Mouse (Mus musculus) hindbrain, embryonic 16.5 days (tissue): Measurements from ENCODE around the gene Rxfp1. TPM values are rescaled to one million over a fixed set of nuclear protein-coding genes. Genes with fewer than 3 reads are reported as not detected.
A peak's percentile ranks its signal among the peaks of the same experiment; 100 is the strongest.

Source experiments
- ATAC-seq: fragments of 200-750 bp; cut with Nextera tagmentation; 2 replicates; pipeline ENCODE4 v1.8.0; 2017; ENCODE audit warnings: moderate TSS enrichment, moderate library complexity
- H3K27ac ChIP-seq: fragments of 300-500 bp; sonication (generic); 2 replicates; pipeline ENCODE4 v1.5.1; 2014; ENCODE audit warnings: low read depth, mild to moderate bottlenecking, control low read depth, low read length, moderate library complexity
- H3K27me3 ChIP-seq: fragments of 300-500 bp; sonication (generic); replicated peaks from 2 replicates; pipeline ENCODE4 v1.6.1; 2014; ENCODE audit warnings: low read length; ENCODE audit not compliant: control insufficient read depth, insufficient read depth
- H3K36me3 ChIP-seq: fragments of 300-500 bp; sonication (generic); 2 replicates; pipeline ENCODE4 v1.6.1; 2014; ENCODE audit warnings: mild to moderate bottlenecking, low read length, moderate library complexity, mixed read lengths; ENCODE audit not compliant: control insufficient read depth, insufficient read depth
- H3K4me1 ChIP-seq: fragments of 300-500 bp; sonication (generic); 2 replicates; pipeline ENCODE4 v1.6.1; 2014; ENCODE audit warnings: low read depth, low read length; ENCODE audit not compliant: control insufficient read depth, insufficient read depth
- H3K4me2 ChIP-seq: fragments of 300-500 bp; sonication (generic); 2 replicates; pipeline ENCODE4 v1.6.1; 2014; ENCODE audit warnings: mild to moderate bottlenecking, low read length, control low read depth, moderate library complexity
- H3K4me3 ChIP-seq: fragments of 300-500 bp; sonication (generic); 2 replicates; pipeline ENCODE4 v1.5.1; 2014; ENCODE audit warnings: mild to moderate bottlenecking, low read length, control low read depth, moderate library complexity
- H3K9ac ChIP-seq: fragments of 300-500 bp; sonication (generic); 2 replicates; pipeline ENCODE4 v1.6.1; 2014; ENCODE audit warnings: low read depth, mild to moderate bottlenecking, control low read depth, low read length, moderate library complexity
- H3K9me3 ChIP-seq: fragments of 300-500 bp; sonication (generic); 2 replicates; pipeline ENCODE4 v1.6.1; 2014; ENCODE audit warnings: mild to moderate bottlenecking, low read length, moderate library complexity; ENCODE audit not compliant: control insufficient read depth
- WGBS: fragments of 180-500 bp; shearing (Covaris S2); extraction: QIAGEN DNeasy Blood & Tissue Kit; methylation state at CpG from one replicate; pipeline ENCODE4 v1.1.7; 2014; 5-methylcytosine and 5-hydroxymethylcytosine counted together
- polyA plus RNA-seq: library from polyadenylated mRNA; unstranded; fragments of >200 nt; fragmentation: Nextera tagmentation; extraction: Ambion mirVana; gene quantifications from 2 replicates; pipeline ENCODE4 v1.2.1, GENCODE M21; 2015

Gene Rxfp1
- polyA plus RNA-seq: 0.19 and 0.24 TPM in 2 replicates

DNA sequence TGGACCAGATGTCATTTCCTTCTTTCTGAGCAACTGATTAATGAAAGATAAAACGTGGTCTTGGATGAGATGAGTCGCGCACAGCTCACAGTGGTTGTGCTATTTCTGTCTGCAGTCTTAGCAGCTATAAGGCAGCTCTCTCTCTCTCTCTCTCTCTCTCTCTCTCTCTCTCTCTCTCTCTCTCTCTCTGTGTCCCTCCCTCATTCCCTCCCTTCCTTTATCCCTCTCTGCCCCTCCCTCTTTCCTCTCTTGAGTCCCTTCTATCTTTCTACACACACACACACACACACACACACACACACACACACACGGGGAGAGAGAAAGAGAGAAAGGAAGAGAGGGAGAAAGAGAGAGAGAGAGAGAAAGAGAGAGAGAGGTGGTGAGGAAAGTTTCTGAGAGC is at the start of gene Rxfp1:
Gene Rxfp1, minus strand, starts transcription at position 101 of the 400 bp plus-strand sequence.
- 80% methylated on average over 4 of the region's 4 CpGs for WGBS
- Histone ChIP-seq H3K4me3 (no peak within 1 kb of the TSS), H3K4me1 (no peaks in the 10 kb centered on the region), H3K4me2 (no peak within 1 kb of the TSS), H3K9ac (no peak within 1 kb of the TSS), H3K27me3 (no peaks in the 10 kb centered on the region), H3K27ac (no peak within 1 kb of the TSS), H3K9me3 (no peaks in the 10 kb centered on the region), H3K36me3 (no peaks in the 10 kb centered on the region)
- ATAC-seq: no peak

DNA sequence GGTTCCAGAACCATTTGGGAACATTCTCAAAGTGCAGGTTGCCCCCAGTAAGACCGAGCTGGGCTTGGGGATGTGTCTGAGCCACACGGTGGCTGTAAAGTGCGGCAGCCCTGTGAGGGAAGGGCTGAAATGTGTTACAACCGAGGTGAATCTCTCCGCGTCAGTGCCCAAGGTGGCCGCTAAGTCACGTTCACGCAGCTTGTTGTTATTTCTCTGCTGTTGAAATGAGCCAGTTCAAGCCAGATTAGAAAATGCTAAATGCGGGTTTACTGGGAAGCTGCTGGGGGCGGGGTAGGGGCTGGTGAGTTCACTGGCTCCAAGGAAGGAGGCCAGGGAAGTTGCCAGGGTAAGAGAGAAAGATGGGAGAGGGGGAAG is 46.7 kb upstream of the Rxfp1 start:
- Histone ChIP-seq H3K4me2 (peak overlapping the region; percentile 44), H3K27me3 (no peaks in the 10 kb centered on the region), H3K9me3 (no peaks in the 10 kb centered on the region), H3K4me3 (no peak overlapping the region), H3K9ac (no peak overlapping the region), H3K27ac (no peak overlapping the region), H3K36me3 (no peaks in the 10 kb centered on the region), H3K4me1 (no peaks in the 10 kb centered on the region)
- no peak for ATAC-seq
- WGBS: 17% methylated on average over 11 of the region's 11 CpGs

DNA sequence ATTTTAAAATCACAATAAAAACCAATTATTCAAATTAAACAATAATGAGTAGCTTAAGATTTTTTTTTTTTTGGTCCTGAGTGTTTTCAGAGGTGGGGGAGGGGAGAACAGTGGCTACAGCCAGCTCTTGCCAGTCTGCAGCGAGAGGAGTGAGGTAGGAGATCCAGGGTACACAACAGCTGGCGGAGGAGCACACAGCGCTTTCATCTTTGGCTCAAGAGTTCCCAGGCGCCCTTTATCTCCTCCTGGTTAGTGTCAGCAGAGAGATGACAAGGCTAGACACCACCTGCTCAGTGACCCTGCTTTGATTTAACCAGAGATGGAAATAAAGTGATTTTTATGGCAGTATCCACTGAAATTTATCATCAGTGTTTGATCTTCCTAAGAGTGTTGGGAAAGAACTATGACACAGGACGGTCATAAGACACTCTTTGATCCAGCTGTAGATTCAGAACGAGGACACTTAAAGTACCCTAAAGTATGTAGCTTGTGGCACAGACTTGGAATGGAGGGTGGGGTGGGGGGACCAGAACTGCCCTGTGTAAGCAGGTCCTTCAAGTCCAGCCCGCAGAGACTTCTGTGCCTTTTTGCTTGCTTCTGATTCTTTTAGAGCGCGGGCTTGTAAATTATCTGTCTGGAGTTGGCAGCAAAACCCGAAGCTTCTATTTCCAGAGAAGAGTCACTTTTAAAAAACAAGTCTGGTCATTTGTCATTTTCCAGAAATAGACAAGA is 46.1 kb upstream of the Rxfp1 start:
- Histone ChIP-seq H3K27me3 (no peaks in the 10 kb centered on the region), H3K9ac (no peak overlapping the region), H3K36me3 (no peaks in the 10 kb centered on the region), H3K4me1 (no peaks in the 10 kb centered on the region), H3K9me3 (no peaks in the 10 kb centered on the region), H3K4me2 (peak overlapping the region; percentile 44), H3K4me3 (no peak overlapping the region), H3K27ac (no peak overlapping the region)
- ATAC-seq: no peak
- 57% methylated on average over 10 of the region's 10 CpGs for WGBS

DNA sequence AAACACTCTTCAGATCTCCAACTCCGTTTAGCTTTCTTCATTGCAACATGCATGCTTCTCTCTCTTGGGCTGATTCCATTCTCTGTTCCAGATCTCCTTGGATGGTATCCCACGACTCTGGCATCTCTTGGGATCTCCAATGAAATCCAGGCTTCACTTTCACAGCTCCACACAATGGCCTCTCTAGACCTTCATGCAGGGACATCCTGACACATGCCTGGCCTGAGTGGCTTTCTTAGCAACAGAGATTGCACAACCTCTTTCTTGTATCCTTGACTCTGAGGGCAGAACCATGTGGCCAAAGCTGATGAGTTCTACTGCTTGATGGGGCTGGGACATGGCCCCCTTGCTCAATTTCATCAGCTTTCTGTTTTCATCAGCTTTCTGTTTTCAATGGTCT is 35.0 kb upstream of the Rxfp1 start:
- H3K4me3 ChIP-seq: no peak overlapping the region
- ATAC-seq: no peak
- WGBS: 80% methylated on average over 2 of the region's 2 CpGs

DNA sequence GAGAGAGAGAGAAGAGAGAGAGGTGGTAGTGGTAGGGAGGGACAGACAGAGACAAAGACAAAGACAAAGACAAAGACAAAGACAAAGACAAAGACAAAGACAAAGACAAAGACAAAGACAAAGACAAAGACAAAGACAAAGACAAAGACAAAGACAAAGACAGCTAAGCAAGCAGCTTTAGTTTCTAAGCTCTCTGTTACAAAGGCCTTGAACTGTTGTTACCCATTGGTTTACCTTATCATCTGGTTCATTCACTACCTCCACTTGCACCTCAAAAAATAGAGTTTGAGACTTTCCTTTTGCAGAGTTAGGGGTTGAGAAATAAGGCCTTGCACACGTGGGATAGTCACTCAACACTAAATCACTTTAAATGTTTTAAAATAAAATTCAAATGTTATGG is 16.1 kb upstream of the Rxfp1 start:
- 75% methylated on average over 1 of the region's 1 CpGs for WGBS
- no peak overlapping the region for H3K4me3 ChIP-seq
- H3K4me2 ChIP-seq: no peak overlapping the region
- H3K36me3 ChIP-seq: no peaks in the 10 kb centered on the region
- no peaks in the 10 kb centered on the region for H3K27me3 ChIP-seq
- no peak overlapping the region for H3K27ac ChIP-seq
- no peaks in the 10 kb centered on the region for H3K4me1 ChIP-seq
- no peak overlapping the region for H3K9ac ChIP-seq
- ATAC-seq: no peak
- H3K9me3 ChIP-seq: no peaks in the 10 kb centered on the region

More for the DNA sequence above, 35.0 kb upstream of the Rxfp1 start:
- no peak overlapping the region for H3K27ac ChIP-seq
- H3K36me3 ChIP-seq: no peaks in the 10 kb centered on the region
- no peaks in the 10 kb centered on the region for H3K9me3 ChIP-seq
- H3K4me1 ChIP-seq: no peaks in the 10 kb centered on the region
- no peaks in the 10 kb centered on the region for H3K27me3 ChIP-seq
- H3K9ac ChIP-seq: no peak overlapping the region
- H3K4me2 ChIP-seq: no peak overlapping the region

DNA sequence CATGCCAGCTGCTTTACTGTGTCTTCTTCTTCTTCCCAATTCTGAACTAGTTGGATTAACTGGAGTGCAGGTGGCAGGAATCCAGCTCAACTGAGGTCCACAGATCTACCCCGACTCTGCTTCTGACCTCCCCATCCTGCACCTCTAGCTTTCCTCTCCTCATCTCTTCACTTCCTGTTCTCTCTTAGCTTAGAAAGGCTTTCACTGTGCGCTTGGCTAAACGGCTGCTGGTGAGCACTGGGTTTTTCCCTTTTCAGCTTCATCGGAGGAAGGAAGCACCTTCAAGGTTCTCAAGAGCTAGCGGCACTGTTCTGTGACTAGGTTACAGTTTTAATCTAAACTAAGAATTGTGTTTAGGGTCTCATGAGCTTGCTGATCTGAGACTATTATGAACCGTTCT is 8.9 kb upstream of the Rxfp1 start:
- no peaks in the 10 kb centered on the region for H3K27me3 ChIP-seq
- no peak for ATAC-seq
- no peak overlapping the region for H3K4me2 ChIP-seq
- H3K4me3 ChIP-seq: no peak overlapping the region
- H3K27ac ChIP-seq: no peak overlapping the region
- H3K9me3 ChIP-seq: no peaks in the 10 kb centered on the region
- H3K9ac ChIP-seq: no peak overlapping the region
- 90% methylated on average over 6 of the region's 6 CpGs for WGBS
- H3K4me1 ChIP-seq: no peaks in the 10 kb centered on the region
- no peaks in the 10 kb centered on the region for H3K36me3 ChIP-seq

DNA sequence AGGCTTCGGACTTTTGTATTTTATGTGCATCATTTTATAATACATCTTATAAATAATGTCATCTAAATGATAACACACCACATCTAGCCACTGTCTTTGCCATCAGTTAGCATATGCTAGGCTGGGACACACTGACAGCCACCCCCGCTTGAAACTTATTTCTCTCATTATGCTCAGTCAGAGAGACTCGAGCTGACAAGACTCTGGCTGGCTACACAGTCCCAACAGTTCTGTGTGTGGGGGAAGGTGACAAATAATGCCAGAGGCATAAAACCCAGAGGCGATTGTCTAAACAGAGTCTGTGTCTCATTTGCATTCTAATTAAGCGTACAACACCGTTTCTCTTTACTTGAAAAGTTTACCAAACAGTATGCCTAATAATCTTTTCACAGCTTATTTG is 7.4 kb upstream of the Rxfp1 start:
- Histone ChIP-seq H3K36me3 (no peaks in the 10 kb centered on the region), H3K4me3 (no peak overlapping the region), H3K9me3 (no peaks in the 10 kb centered on the region), H3K4me1 (no peaks in the 10 kb centered on the region), H3K27ac (no peak overlapping the region), H3K9ac (no peak overlapping the region), H3K27me3 (no peaks in the 10 kb centered on the region), H3K4me2 (no peak overlapping the region)
- ATAC-seq: no peak
- WGBS: 39% methylated on average over 6 of the region's 6 CpGs

DNA sequence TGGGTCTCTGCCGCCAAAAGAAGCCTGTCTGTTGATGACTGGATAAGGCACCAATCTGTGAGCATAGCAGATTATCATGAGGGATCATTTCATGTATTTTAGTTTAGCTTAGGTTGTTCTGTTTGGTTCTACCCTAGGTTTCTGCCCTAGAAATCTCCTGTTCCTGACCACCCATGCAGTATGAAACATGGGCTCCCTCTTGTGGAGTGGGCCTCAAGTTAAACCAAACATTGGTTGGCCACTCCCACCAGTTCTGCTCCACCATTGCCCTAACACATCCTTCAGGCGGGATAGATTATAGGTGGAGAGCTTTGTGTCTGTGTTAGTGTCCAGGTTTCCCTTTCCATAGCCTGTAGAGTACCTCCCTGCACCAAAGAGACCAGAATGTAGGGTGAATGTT is 6.7 kb upstream of the Rxfp1 start:
- H3K9ac ChIP-seq: no peak overlapping the region
- no peaks in the 10 kb centered on the region for H3K4me1 ChIP-seq
- no peak for ATAC-seq
- H3K4me3 ChIP-seq: no peak overlapping the region
- no peak overlapping the region for H3K27ac ChIP-seq
- WGBS: 84% methylated on average over 2 of the region's 2 CpGs
- no peaks in the 10 kb centered on the region for H3K36me3 ChIP-seq
- no peaks in the 10 kb centered on the region for H3K9me3 ChIP-seq
- H3K4me2 ChIP-seq: no peak overlapping the region
- H3K27me3 ChIP-seq: no peaks in the 10 kb centered on the region

DNA sequence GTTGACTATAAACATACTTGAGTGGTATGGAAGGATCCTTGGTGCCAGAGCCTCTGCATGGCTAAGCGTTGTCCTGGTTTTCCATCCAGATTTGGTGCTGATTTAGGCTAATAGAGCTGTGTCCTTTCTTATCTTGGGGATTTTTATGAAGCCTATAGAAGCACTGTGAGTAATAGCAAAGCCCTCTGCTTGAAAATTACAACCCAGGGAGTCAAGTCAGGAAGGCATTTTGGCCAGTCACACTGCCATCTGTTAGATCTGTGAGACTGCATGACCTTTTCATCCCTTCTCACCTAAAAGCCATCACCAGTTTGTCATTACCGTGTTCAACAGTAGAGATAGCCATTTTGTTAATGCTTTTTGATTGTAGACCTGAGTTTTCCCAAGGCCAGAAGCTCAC is 2.7 kb upstream of the Rxfp1 start:
- H3K27me3 ChIP-seq: no peaks in the 10 kb centered on the region
- H3K36me3 ChIP-seq: no peaks in the 10 kb centered on the region
- H3K9me3 ChIP-seq: no peaks in the 10 kb centered on the region
- no peak for ATAC-seq
- no peak overlapping the region for H3K27ac ChIP-seq
- no peak overlapping the region for H3K9ac ChIP-seq
- 85% methylated on average over 2 of the region's 2 CpGs for WGBS
- no peak overlapping the region for H3K4me3 ChIP-seq
- H3K4me1 ChIP-seq: no peaks in the 10 kb centered on the region
- H3K4me2 ChIP-seq: no peak overlapping the region
